Mouse (Mus musculus) lung, adult 2 months (tissue): ENCODE measurements around the gene Izumo4.

ENCODE experiments used
- CTCF ChIP-seq: fragments of 200-500 bp; IDR thresholded peaks from 2 replicates; pipeline ENCODE4 v1.5.1; 2011; ENCODE audit warnings: mild to moderate bottlenecking, low read length, control low read depth; ENCODE audit not compliant: insufficient read depth
- POLR2A ChIP-seq: fragments of 200-500 bp; IDR thresholded peaks from 2 replicates; pipeline ENCODE4 v1.6.1; 2011; ENCODE audit warnings: low read depth, mild to moderate bottlenecking, control low read depth, low read length, borderline replicate concordance; ENCODE audit errors: extremely low read depth

DNA sequence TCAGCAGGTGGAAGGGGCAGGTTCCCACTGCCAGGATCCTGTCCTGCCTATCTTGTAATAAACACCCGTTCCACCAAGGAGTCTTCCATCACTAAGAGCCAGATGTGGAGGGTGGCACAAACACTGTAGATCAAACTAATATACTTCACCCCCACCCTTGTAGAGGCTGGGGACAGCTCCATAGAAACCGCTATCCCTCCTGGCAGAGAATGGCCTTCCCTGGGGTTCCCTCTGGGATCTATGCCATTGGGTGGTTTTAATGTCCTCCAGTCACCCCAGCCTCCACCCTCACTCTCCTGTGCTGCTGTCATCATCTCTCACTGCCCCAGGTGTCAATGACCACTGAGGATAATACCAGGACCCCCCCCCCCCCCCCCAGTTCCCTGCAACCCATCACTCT lies 31.5 kb upstream of the Izumo4 start:
- TF ChIP-seq CTCF (no peak), POLR2A (no peak)
